Mouse (Mus musculus) cortical plate, adult 2 months (tissue): ENCODE results near the gene Aldh18a1.

Experiments used
- CTCF ChIP-seq: fragments of 200-500 bp; IDR thresholded peaks from 2 replicates; pipeline ENCODE4 v1.5.1; 2011; ENCODE audit warnings: mild to moderate bottlenecking, control low read depth, low read length; ENCODE audit not compliant: insufficient read depth; ENCODE audit errors: extremely low read depth
- POLR2A ChIP-seq: fragments of 200-500 bp; IDR thresholded peaks from 2 replicates; pipeline ENCODE4 v1.6.1; 2011; ENCODE audit warnings: mild to moderate bottlenecking, low read length, control low read depth; ENCODE audit not compliant: insufficient read depth; ENCODE audit errors: extremely low read depth

GRCm38 (mm10) chr19:40542776-40543175 lies 45.5 kb downstream of the Aldh18a1 start:
- no peak for TF ChIP-seq POLR2A
- no peak for TF ChIP-seq CTCF
